Mouse (Mus musculus): ENCODE results near the gene Fam110a. TPM values are rescaled to one million over a fixed set of nuclear protein-coding genes. Genes with fewer than 3 reads are reported as not detected.

The Fam110a gene
- polyA plus RNA-seq (2012; rRNA removed), result 9.0 and 10.6 TPM in 2 replicates

DNA sequence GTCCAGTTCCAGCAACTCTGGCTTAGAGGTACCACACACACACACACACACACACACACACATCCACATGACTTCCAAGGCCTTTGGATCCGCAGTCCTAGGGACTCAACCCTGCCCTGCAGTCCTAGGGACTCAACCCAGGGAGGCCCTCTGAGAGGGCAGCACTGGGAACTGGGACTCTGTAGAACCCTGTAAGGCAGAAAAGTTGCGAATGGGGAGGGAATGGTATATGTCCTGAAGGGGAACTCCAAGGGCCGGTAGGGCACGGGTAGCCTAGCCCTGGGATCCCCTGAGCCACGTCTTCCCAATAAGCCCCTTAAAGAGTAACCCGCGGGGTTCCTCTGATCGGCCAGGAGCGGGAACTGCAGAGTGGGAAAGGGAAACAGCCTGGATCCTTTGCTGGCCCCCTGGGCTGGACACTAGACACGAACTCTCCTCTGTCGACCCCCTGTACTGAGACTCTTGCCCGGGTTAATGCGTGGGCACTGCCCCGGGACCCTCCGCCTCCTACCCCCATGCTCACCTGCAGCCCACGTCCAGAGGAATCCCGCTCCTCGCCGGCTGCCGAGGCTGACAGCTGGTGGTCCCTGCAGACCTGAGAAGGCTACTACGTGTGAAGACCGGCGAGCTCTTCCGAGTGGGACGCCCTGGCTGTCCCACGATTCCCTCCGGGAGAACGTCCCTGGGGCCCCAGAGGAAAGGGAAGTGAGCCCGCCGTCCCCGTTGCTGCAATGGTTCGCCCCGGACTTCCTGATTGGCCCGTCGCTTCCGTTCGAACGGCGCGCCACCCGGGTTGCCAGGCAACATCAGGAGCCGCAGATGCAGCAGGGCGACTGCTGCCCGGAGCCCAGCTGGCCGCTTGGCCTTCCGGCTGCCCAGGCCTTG lies at the start of gene Fam110a:
Gene Fam110a (minus strand): TSS at position 750 of the 885 bp plus-strand sequence.
- peaks cover 17% of the 10 kb centered on the region; the same call in 1 of the 2 replicates for H3K4me1 ChIP-seq (ENCODE audit: control insufficient read depth, insufficient read depth, insufficient read length)
- under 1% methylated on average over 46 of the region's 46 CpGs for WGBS
- peak; percentile 45 to 86 for DNase-seq (ENCODE audit: low read depth in 1 of 2, low spot score in 2 of 2)

DNA sequence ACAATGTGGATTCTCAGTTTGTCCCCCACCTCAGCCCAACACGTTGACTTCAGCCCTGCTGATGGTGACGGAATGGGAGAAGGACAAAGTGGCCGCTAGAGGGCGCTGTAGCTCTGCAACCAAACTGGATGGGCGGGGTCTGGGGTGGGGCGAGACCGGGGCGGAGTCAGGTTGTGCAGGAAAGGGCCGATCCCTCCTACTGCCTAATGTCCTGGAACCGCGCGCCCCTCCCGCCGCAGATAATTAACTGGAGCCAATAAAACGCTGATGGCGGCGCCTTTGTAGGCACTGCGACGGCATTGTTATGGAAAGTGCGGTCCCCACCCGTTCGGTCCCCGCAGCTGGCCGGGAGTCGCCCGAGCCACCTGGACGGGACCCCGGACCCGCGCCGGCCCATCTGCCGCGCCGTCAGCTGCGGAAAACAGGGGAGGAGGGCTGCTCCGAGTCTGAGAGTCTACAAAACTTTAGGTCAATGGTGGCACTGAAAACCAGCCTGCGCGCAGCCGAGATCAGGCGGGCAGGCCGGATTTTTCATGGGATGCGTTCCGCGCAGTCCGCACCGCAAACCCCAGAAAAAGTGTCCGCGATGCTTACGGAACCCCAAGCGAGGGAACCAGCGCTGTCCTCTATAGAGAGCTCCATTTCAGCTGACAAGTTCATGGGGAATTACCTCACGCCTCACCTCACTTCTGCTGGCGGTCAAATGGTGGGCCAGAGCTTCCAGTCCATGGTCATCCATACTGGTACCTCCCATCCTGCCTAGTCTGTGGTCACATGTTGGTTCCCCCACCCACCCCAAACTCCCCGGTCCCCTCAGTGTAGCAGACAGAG lies 49.4 kb upstream of the Fam110a start:
- no peak overlapping the region for H3K27ac ChIP-seq (ENCODE audit: insufficient read depth, low read length)
- peak; percentile 70 to 75 for DNase-seq (ENCODE audit: low read depth in 1 of 2, low spot score in 2 of 2)
- H3K4me3 ChIP-seq (ENCODE audit: extremely low read depth, insufficient read depth, insufficient read length), result peak overlapping the region; percentile 67
- no peak for TF ChIP-seq POLR2A (IDR thresholded peaks at IDR 0.05; ENCODE audit: low read depth, low read length)
- peak; percentile 88 for TF ChIP-seq CTCF (IDR thresholded peaks at IDR 0.05; ENCODE audit: extremely low read depth, insufficient read depth, insufficient read length, insufficient replicate concordance)
- no peaks in the 10 kb centered on the region for H3K4me1 ChIP-seq (ENCODE audit: control insufficient read depth, insufficient read depth, insufficient read length)
- peaks cover 5% of the 10 kb centered on the region; the same call in 1 of the 2 replicates for H3K27me3 ChIP-seq (ENCODE audit: control insufficient read depth, insufficient read depth, low read length)
- no peaks in the 10 kb centered on the region for H3K36me3 ChIP-seq (ENCODE audit: control insufficient read depth, insufficient read depth, low read length)
- WGBS, result 3% methylated on average over 54 of the region's 54 CpGs

More for the DNA sequence above, at the start of gene Fam110a:
- H3K36me3 ChIP-seq (ENCODE audit: control insufficient read depth, insufficient read depth, low read length), result no peaks in the 10 kb centered on the region
- peak within 1 kb of the TSS; percentile 83 for H3K4me3 ChIP-seq (ENCODE audit: extremely low read depth, insufficient read depth, insufficient read length)
- no peak within 1 kb of the TSS for H3K27ac ChIP-seq (ENCODE audit: insufficient read depth, low read length)
- no peaks in the 10 kb centered on the region for H3K27me3 ChIP-seq (ENCODE audit: control insufficient read depth, insufficient read depth, low read length)
- no peak for TF ChIP-seq CTCF (IDR thresholded peaks at IDR 0.05; ENCODE audit: extremely low read depth, insufficient read depth, insufficient read length, insufficient replicate concordance)

DNA sequence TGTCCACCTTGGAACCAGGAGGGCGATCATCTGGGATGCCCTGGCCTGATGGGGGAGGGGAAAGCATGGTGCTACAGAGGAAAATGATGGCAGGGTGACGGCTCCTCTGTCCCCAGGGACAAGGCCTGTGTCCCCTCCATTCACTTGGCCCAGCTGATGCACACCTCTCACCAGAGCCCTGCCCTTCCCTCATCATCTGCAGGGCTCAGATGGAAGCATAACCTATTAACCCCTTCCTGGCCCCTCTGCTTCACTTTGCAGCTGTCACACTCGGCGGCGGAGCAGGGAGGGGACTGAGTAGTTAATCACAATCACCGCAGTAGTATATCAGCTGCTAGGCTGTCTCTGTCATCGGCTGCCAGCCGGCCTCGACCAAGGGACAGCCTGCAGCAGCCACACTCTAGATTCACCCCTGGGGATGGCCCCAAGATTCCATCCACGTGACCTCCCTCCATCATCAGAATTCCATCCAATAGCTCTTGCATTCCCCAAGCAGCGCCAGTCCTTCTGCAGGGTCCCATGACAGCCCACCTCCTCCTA lies 44.9 kb upstream of the Fam110a start:
- TF ChIP-seq POLR2A (IDR thresholded peaks at IDR 0.05; ENCODE audit: low read depth, low read length) (no peak), CTCF (IDR thresholded peaks at IDR 0.05; ENCODE audit: extremely low read depth, insufficient read depth, insufficient read length, insufficient replicate concordance) (no peak)
- peaks cover 3% of the 10 kb centered on the region; the same call in 1 of the 2 replicates for H3K27me3 ChIP-seq (ENCODE audit: control insufficient read depth, insufficient read depth, low read length)
- 68% methylated on average over 11 of the region's 11 CpGs for WGBS
- H3K4me3 ChIP-seq (ENCODE audit: extremely low read depth, insufficient read depth, insufficient read length), result no peak overlapping the region
- DNase-seq (ENCODE audit: low read depth in 1 of 2, low spot score in 2 of 2), result no peak
- no peak overlapping the region for H3K27ac ChIP-seq (ENCODE audit: insufficient read depth, low read length)
- no peaks in the 10 kb centered on the region for H3K4me1 ChIP-seq (ENCODE audit: control insufficient read depth, insufficient read depth, insufficient read length)
- H3K36me3 ChIP-seq (ENCODE audit: control insufficient read depth, insufficient read depth, low read length), result no peaks in the 10 kb centered on the region

DNA sequence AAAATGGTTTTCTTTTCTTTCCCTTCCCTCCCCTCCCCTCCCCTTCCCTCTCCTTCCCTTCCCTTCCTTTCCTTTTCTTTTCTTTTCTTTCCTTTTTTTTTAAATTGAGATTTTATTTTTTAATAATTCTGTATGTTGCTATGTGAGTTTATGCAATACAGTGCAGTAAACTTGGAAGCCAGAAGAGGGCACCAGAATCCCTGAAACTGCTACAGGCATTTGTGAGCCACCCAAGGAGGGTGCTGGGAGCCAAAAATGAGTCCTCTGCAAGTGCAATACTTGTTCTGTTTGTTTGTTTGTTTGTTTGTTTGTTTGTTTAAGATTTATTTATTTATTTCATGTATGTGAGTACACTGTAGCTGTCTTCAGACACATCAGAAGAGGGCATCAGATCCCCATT lies 42.0 kb upstream of the Fam110a start:
- Histone ChIP-seq H3K4me3 (ENCODE audit: extremely low read depth, insufficient read depth, insufficient read length) (no peak overlapping the region), H3K27ac (ENCODE audit: insufficient read depth, low read length) (no peak overlapping the region), H3K27me3 (ENCODE audit: control insufficient read depth, insufficient read depth, low read length) (no peaks in the 10 kb centered on the region), H3K36me3 (ENCODE audit: control insufficient read depth, insufficient read depth, low read length) (no peaks in the 10 kb centered on the region), H3K4me1 (ENCODE audit: control insufficient read depth, insufficient read depth, insufficient read length) (no peaks in the 10 kb centered on the region)
- TF ChIP-seq CTCF (IDR thresholded peaks at IDR 0.05; ENCODE audit: extremely low read depth, insufficient read depth, insufficient read length, insufficient replicate concordance) (no peak), POLR2A (IDR thresholded peaks at IDR 0.05; ENCODE audit: low read depth, low read length) (no peak)
- DNase-seq (ENCODE audit: low read depth in 1 of 2, low spot score in 2 of 2), result no peak

DNA sequence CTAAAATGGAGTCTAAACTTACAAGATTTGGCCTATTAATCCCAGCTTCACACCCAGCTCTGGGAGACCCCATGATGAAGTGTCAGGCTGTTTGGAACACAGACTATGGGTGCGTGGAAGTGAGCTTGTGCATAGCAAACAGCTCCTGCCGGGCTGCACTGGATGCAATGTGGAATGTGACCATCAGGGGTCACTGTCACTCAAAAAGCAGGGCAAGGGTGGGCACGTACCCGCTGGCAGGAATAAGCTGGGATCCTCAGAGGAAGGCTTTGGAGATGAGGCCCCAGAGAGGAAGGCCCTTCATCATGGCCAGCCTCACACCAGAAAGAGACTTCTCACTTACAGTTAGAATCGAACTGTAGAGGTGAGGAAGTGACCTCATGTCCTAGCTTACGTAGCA lies 40.2 kb upstream of the Fam110a start:
- 21% methylated on average over 6 of the region's 6 CpGs for WGBS
- Histone ChIP-seq H3K36me3 (ENCODE audit: control insufficient read depth, insufficient read depth, low read length) (no peaks in the 10 kb centered on the region), H3K27me3 (ENCODE audit: control insufficient read depth, insufficient read depth, low read length) (no peaks in the 10 kb centered on the region), H3K4me3 (ENCODE audit: extremely low read depth, insufficient read depth, insufficient read length) (no peak overlapping the region), H3K27ac (ENCODE audit: insufficient read depth, low read length) (no peak overlapping the region), H3K4me1 (ENCODE audit: control insufficient read depth, insufficient read depth, insufficient read length) (no peaks in the 10 kb centered on the region)
- peak in 1 of 2 experiments; percentile 39 for DNase-seq (ENCODE audit: low read depth in 1 of 2, low spot score in 2 of 2)
- TF ChIP-seq POLR2A (IDR thresholded peaks at IDR 0.05; ENCODE audit: low read depth, low read length) (no peak), CTCF (IDR thresholded peaks at IDR 0.05; ENCODE audit: extremely low read depth, insufficient read depth, insufficient read length, insufficient replicate concordance) (peak; percentile 45; the same call in 1 of the 2 replicates)

DNA sequence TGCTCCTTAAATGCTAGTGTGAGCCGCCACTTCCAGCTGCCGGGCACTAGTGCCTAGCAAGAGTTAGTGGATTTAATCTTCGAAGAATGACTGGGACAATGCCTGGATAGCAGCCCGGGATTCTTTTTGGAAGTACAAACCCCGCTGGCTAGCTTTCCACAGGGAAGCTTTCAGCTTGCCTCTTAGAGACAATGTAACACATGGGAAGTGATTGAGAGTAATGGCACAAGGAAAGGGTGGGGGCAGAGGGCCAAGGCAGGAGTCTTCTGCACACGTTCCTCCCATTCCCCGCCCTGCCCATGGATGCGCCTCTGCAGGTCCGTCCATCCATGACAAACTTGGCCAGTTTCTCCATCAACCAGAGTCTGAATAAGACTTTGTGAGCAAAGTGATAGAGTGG lies 36.6 kb upstream of the Fam110a start:
- no peaks in the 10 kb centered on the region for H3K4me1 ChIP-seq (ENCODE audit: control insufficient read depth, insufficient read depth, insufficient read length)
- no peaks in the 10 kb centered on the region for H3K27me3 ChIP-seq (ENCODE audit: control insufficient read depth, insufficient read depth, low read length)
- H3K36me3 ChIP-seq (ENCODE audit: control insufficient read depth, insufficient read depth, low read length), result no peaks in the 10 kb centered on the region
- no peak overlapping the region for H3K27ac ChIP-seq (ENCODE audit: insufficient read depth, low read length)
- TF ChIP-seq POLR2A (IDR thresholded peaks at IDR 0.05; ENCODE audit: low read depth, low read length) (no peak), CTCF (IDR thresholded peaks at IDR 0.05; ENCODE audit: extremely low read depth, insufficient read depth, insufficient read length, insufficient replicate concordance) (no peak)
- WGBS, result 95% methylated on average over 9 of the region's 9 CpGs
- H3K4me3 ChIP-seq (ENCODE audit: extremely low read depth, insufficient read depth, insufficient read length), result no peak overlapping the region
- no peak for DNase-seq (ENCODE audit: low read depth in 1 of 2, low spot score in 2 of 2)
